Mouse (Mus musculus): Measurements from ENCODE around the gene Psmc1. TPM values are rescaled to one million over a fixed set of nuclear protein-coding genes. Genes with fewer than 3 reads are reported as not detected.

The Psmc1 gene
- total RNA-seq, 2 experiments from 2014 or later, result 171 to 205 TPM

DNA sequence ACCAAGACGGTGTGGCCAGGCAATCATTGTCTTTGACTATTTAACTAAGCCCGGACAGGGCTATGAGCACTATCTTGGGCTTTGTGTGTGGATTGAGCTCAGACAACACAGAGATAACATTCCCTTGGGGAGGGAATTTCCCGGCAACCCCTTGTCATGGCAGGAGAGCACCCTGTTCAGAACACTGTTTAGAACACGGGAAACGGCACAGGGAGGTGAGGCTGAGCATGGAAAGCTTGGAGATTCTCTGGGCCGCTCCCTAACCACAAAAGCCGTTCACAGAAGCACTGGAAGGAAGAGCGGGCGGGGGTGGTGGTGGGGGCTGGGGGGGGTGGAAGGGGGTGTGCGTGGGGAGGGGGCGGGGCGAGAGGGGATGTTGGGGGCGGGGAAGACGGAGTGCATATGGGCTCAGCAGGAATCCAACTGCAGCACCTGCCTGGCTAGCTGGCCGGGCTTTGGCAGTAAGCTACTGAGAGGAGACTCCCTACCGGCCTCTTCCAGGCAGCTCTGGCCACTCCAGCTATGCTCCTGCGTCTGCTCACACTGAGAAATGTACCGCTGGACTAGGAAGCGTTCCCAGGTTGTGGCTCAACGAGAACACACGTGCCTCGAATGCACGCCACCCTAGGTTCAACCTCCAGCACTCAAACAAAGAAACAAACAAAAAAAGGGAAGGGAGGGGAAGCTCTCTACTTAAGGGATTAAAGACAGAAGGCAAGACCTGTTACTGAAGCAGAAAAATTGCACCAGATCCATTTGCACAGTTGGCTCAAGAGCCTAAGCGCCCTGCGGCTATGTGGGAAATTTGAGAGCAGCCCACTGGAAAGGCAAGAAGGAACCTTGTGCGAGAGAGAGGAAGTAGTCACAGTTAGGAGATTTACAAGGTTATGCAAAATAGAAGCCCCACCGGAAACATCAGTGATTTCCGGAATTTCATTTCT lies 58.2 kb downstream of the Psmc1 start:
- DNase-seq (ENCODE audit: extremely low spot score in 1 of 2, low spot score in 1 of 2), result no peak

DNA sequence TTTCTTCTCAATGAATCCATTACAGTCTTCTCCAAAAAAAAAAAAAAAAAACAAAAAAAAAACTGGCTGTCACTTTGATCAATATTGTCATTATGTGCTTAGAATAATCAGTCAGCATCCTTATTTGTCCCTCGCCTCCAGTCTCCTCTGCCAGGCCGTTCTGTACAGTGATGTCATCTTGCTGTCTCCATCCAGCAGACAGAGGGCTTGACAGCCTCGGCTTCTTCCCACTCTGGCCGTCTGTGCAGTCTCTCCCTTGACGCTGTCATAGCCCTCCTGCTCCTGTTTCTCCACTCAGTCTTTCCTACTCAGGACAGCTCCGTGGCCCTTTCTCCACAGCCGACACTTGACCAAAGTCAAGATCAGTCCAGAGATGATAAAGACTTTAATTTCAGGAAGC lies 62.5 kb downstream of the Psmc1 start:
- DNase-seq (ENCODE audit: extremely low spot score in 1 of 2, low spot score in 1 of 2), result no peak

Other genes with a start within 250 kb of the Psmc1 start
- under 1 TPM; 0.26 to 0.27 TPM for gene Efcab11, start 225.7 kb upstream of the Psmc1 start, total RNA-seq (2021)
- gene Tdp1, start 225.6 kb upstream of the Psmc1 start, total RNA-seq (2021), result 10 to 100 TPM; 26.2 to 29.5 TPM
- gene Kcnk13, start 145.7 kb upstream of the Psmc1 start, total RNA-seq (2021), result 1 to 10 TPM; 6.8 to 6.9 TPM
- 10 to 100 TPM; 19.4 to 21.7 TPM for gene Nrde2, start 49.5 kb downstream of the Psmc1 start, total RNA-seq (2021)
- gene Calm1, start 89.3 kb downstream of the Psmc1 start, total RNA-seq (2021), result 1,000 to 10,000 TPM; 1,915 to 2,063 TPM